Mouse (Mus musculus) kidney, postnatal 0 days (tissue): ENCODE measurements around the gene Swsap1. TPM values are rescaled to one million over a fixed set of nuclear protein-coding genes. Genes with fewer than 3 reads are reported as not detected.
A peak's percentile ranks its signal among the peaks of the same experiment; 100 is the strongest.

Source experiments
- ATAC-seq: fragments of 200-750 bp; cut with Nextera tagmentation; replicated peaks from 2 replicates; pipeline ENCODE4 v1.8.0; 2017; ENCODE audit warnings: low read depth, moderate number of reproducible peaks, moderate TSS enrichment, moderate library complexity; ENCODE audit not compliant: low FRiP score
- DNase-seq: peaks from one replicate; pipeline ENCODE4 v3.0.0-alpha.2; 2016; ENCODE audit warnings: low spot score
- H3K27ac ChIP-seq: fragments of 300-500 bp; sonication (generic); 2 replicates; pipeline ENCODE4 v1.5.1; 2014; ENCODE audit warnings: mild to moderate bottlenecking
- H3K27me3 ChIP-seq: fragments of 300-500 bp; sonication (generic); 2 replicates; pipeline ENCODE4 v1.6.1; 2014; ENCODE audit warnings: low read length, mixed read lengths; ENCODE audit not compliant: insufficient read depth
- H3K36me3 ChIP-seq: fragments of 300-500 bp; sonication (generic); 2 replicates; pipeline ENCODE4 v1.6.1; 2014; ENCODE audit warnings: low read length, mixed read lengths; ENCODE audit not compliant: insufficient read depth
- H3K4me1 ChIP-seq: fragments of 300-500 bp; sonication (generic); replicated peaks from 2 replicates; pipeline ENCODE4 v1.6.1; 2014; ENCODE audit warnings: antibody characterized with exemption, low read length, mixed read lengths; ENCODE audit not compliant: insufficient read depth
- H3K4me2 ChIP-seq: fragments of 300-500 bp; sonication (generic); 2 replicates; pipeline ENCODE4 v1.6.1; 2014; ENCODE audit warnings: mild to moderate bottlenecking, low read length, moderate library complexity, mixed read lengths
- H3K4me3 ChIP-seq: fragments of 300-500 bp; sonication (generic); replicated peaks from 2 replicates; pipeline ENCODE4 v1.5.1; 2014; ENCODE audit warnings: low read depth, low read length
- H3K9ac ChIP-seq: fragments of 300-500 bp; sonication (generic); 2 replicates; pipeline ENCODE4 v1.6.1; 2014; ENCODE audit warnings: low read depth, low read length
- H3K9me3 ChIP-seq: fragments of 300-500 bp; sonication (generic); replicated peaks from 2 replicates; pipeline ENCODE4 v1.6.1; 2016; ENCODE audit warnings: low read length, inconsistent platforms, mixed read lengths
- CTCF ChIP-seq: IDR thresholded peaks from 2 replicates; pipeline ENCODE4 v1.5.1; 2016; ENCODE audit warnings: antibody characterized with exemption, low read depth, mild to moderate bottlenecking, moderate library complexity
- WGBS: fragments of 180-500 bp; shearing (Covaris S2); extraction: QIAGEN DNeasy Blood & Tissue Kit; methylation state at CpG from one replicate; pipeline ENCODE4 v1.1.7; 2014; 5-methylcytosine and 5-hydroxymethylcytosine counted together
- polyA plus RNA-seq: library from polyadenylated mRNA; unstranded; fragments of >200 nt; fragmentation: Nextera tagmentation; extraction: Ambion mirVana; gene quantifications from 2 replicates; pipeline ENCODE4 v1.2.1, GENCODE M21; 2015

Gene Swsap1
- 7.5 and 8.1 TPM in 2 replicates for polyA plus RNA-seq

DNA sequence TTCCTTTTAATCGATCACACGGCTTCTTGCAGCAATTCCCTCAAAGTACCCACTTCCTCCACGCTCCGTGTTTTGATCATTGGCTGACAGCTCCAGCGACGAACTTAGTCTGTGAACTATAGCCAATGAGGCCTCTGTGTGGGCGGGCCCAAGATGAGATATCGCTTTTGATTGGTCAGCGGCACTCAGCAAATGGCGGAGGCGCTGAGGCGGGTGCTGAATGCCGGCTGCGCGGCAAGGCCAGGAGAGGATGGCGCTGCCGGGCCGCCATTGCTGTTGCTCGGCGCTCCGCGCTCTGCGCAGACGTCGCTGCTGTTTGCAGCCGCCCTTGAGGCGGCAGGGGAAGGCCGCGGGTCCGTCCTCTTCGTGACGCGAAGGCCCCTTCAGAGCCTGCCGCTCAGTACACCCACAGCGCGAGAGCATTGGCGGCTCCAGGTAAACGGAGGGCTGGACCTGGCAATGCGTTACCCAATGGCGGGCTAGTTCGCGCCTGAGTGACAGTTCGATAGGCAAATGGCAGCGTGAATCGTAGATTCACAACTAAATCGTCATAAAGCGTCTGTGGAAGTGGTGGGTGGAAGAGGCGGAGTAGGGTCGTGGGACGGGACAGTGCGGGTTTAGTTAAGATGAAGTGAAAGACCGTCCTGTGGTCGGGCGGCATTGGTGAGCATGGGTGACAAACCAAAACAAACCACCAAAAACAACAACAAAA, at the start of gene Swsap1:
Gene Swsap1 (plus strand): TSS at position 186 of the 712 bp plus-strand sequence.
- peaks cover 6% of the 10 kb centered on the region for H3K4me1 ChIP-seq
- under 1% methylated on average over 54 of the region's 54 CpGs for WGBS
- H3K9ac ChIP-seq, result peak within 1 kb of the TSS; percentile 67
- DNase-seq, result peak; percentile 99
- ATAC-seq, result peak; percentile 97
- H3K36me3 ChIP-seq, result no peaks in the 10 kb centered on the region
- H3K27ac ChIP-seq, result peak within 1 kb of the TSS; percentile 95
- H3K27me3 ChIP-seq, result no peaks in the 10 kb centered on the region
- no peak for TF ChIP-seq CTCF
- H3K9me3 ChIP-seq, result no peaks in the 10 kb centered on the region
- peak within 1 kb of the TSS; percentile 61 for H3K4me3 ChIP-seq
- peak within 1 kb of the TSS; percentile 70 for H3K4me2 ChIP-seq

DNA sequence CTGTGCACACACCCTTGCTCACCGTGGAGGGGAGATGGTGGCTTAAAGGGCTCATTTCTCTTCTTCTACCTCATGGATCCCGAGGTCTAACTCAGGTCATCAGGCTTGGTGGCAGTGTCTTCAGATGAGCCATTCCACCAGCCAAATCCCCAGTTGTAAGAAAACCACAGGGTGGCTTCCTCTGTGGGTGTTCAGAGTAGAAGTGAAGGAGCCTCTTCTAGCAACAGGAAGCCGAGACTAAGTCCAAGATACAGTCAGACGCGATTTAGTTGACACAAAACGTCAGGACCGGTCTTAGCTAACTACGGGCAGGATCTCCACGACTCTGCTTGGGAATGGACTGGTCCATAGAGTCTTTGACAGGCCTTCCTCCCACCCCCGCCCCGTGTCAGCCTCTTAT, 47.3 kb upstream of the Swsap1 start:
- Histone ChIP-seq H3K36me3 (no peaks in the 10 kb centered on the region), H3K4me1 (no peaks in the 10 kb centered on the region), H3K9ac (no peak overlapping the region), H3K27me3 (no peaks in the 10 kb centered on the region), H3K27ac (no peak overlapping the region), H3K9me3 (no peaks in the 10 kb centered on the region), H3K4me3 (no peak overlapping the region), H3K4me2 (no peak overlapping the region)
- DNase-seq (no peak), ATAC-seq (no peak)
- 72% methylated on average over 11 of the region's 11 CpGs for WGBS
- TF ChIP-seq CTCF, result no peak

DNA sequence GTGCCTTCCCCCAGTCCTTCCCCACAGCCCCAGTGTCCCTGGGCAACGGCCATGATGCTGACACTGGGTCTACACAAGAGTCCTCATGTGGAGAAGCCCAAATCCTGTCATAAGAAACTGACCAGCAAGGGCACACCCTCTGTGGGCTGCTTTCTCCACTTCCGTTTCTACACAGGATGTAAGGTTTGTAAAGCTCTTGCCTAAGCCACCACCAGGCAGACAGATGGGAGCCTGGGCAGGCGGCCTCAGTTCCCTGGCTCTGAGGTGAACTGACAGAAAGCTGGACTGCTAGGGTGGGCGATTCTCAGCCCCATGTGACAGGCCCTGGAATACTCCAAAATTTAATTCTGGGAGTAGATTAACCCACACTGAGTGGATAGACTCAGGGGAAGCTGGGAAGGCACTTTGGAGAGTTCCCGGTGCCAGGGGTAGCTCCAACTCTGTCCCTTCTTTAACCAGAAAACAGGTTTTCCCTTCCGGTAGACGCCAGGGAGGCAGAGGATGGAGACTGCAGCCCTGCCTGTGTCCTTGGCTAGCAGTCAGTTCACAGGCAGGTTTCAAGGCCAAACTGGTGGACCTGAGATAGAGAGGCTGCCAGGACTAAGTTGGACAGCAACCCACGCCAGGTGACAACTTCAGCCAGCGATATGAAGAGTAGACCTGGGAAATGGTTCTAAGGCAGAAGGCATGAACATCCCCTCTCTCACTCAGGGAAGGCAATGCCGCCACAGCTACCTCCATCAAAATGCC, 45.9 kb upstream of the Swsap1 start:
- TF ChIP-seq CTCF, result no peak

DNA sequence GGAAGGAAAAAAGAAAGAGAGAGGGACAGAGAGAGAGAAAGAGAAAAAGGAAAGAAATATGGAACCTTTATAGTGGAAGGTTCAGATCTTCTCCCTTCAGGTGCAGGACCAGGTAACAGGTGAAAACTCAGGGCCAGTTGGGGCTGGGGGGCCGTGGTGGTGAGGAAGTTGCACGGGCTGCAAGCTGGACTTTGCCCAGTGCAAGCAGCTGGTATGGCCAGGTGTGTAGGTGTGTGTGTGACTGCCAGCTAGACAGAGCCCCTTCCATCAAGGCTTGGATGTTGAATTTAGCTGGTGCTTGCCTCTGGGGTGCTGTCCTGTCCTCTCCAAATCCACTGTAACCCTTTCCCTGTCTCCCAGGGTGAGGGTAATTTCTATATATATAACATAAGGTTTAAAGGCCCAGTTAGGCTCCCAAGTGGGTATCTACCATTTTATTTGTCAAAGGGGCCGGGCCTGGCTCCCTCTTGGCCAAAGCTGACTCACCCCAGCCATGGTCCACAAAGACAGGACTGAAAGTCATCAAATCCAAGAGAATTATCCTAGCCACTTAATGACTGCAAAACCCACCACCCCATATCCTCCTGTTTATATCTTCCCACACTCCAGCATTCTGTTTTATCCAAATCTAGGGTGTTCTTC, 38.6 kb upstream of the Swsap1 start:
- 0 out of 2 replicates have a peak, but pooled peaks cover 5% of the 10 kb centered on the region for H3K4me1 ChIP-seq
- H3K27me3 ChIP-seq, result no peaks in the 10 kb centered on the region
- peak overlapping the region; percentile 51; the same call in 1 of the 2 replicates for H3K27ac ChIP-seq
- H3K4me3 ChIP-seq, result peak overlapping the region; percentile 54; the same call in 1 of the 2 replicates
- ATAC-seq, result no peak
- 54% methylated on average over 3 of the region's 3 CpGs for WGBS
- no peaks in the 10 kb centered on the region for H3K36me3 ChIP-seq
- no peak for TF ChIP-seq CTCF
- no peaks in the 10 kb centered on the region for H3K9me3 ChIP-seq
- no peak overlapping the region; the same call in 1 of the 2 replicates for H3K9ac ChIP-seq
- peak overlapping the region; percentile 96 for H3K4me2 ChIP-seq
- no peak for DNase-seq

More for the DNA sequence above, 45.9 kb upstream of the Swsap1 start:
- ATAC-seq, result no peak
- Histone ChIP-seq H3K9me3 (no peaks in the 10 kb centered on the region), H3K4me3 (no peak overlapping the region), H3K9ac (no peak overlapping the region), H3K27ac (no peak overlapping the region), H3K27me3 (no peaks in the 10 kb centered on the region), H3K4me2 (no peak overlapping the region), H3K4me1 (no peaks in the 10 kb centered on the region), H3K36me3 (no peaks in the 10 kb centered on the region)
- DNase-seq, result no peak
- 81% methylated on average over 10 of the region's 10 CpGs for WGBS

DNA sequence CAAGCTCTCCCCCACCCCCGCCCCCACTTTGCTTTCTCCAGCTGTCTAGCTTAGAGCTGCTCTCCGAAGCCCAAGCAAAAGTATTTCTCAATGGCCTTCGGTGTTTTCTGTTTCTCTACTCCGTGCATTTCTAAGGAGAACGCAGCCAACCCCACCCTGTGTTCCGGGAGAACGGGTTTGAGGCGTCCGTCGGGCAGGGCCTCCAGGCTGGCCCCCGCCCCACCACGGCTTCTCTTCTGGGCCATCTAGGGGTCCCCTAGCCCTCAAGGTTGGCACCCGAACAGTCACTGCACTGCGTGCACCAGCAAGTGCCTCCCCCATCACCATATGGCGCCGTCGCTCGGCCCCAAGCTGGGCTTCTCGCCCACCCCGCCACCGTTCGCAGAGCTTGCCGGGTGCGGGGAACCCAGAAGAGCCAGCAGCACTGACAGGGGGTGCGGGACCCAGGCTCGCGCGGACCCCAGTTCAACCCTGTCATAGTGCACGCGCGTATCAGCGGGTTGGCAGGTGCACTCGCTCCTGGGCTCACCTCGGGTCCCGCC, 38.0 kb upstream of the Swsap1 start:
- Histone ChIP-seq H3K4me3 (peak overlapping the region; percentile 54), H3K36me3 (no peaks in the 10 kb centered on the region), H3K27me3 (no peaks in the 10 kb centered on the region), H3K4me1 (0 out of 2 replicates have a peak, but pooled peaks cover 5% of the 10 kb centered on the region), H3K4me2 (peak overlapping the region; percentile 96), H3K9ac (peak overlapping the region; percentile 55), H3K9me3 (no peaks in the 10 kb centered on the region), H3K27ac (peak overlapping the region; percentile 51)
- TF ChIP-seq CTCF, result no peak
- no peak for DNase-seq
- under 1% methylated on average over 35 of the region's 35 CpGs for WGBS
- ATAC-seq, result no peak; the same call in none of the 2 replicates

DNA sequence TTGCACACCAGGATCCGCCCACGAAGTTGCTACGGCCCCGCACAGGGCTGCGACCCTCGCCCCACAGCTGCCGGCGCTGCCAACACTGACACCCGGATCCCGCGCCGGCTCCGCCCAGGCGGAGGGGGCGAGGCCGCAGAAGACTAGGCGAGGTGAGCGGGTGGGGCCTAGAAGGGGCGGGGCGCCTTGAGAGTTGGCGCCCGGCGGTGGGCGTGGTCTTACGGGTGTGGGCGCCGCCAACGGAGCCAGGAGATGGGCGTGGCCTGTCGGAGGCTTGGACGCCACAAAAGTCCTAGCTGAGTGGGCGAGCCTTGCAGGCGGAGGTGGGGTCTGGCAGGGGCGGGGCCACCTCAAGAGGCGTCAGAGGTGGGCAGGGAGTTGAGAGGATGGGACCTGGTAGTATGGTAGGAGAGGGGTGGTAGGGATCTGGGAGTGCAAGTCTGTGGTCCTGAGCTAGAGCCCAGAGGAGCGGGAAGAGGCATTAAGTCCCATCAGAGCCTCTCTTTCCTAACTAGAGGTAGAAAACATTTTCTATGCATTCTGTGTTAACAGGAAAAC, 37.4 kb upstream of the Swsap1 start, which contains the start of gene Rab3d:
Gene Rab3d (minus strand): TSS at position 158 of the 558 bp plus-strand sequence.
- peak; percentile 97 for DNase-seq
- H3K36me3 ChIP-seq, result no peaks in the 10 kb centered on the region
- no peaks in the 10 kb centered on the region for H3K9me3 ChIP-seq
- no peaks in the 10 kb centered on the region for H3K27me3 ChIP-seq
- H3K27ac ChIP-seq, result peak within 1 kb of the TSS; percentile 51
- H3K4me2 ChIP-seq, result peak within 1 kb of the TSS; percentile 96
- TF ChIP-seq CTCF, result 0 out of 2 replicates have a peak, but pooled peaks have one; percentile 3
- under 1% methylated on average over 36 of the region's 36 CpGs for WGBS
- peak within 1 kb of the TSS; percentile 55 for H3K9ac ChIP-seq
- peak; percentile 92 for ATAC-seq
- H3K4me3 ChIP-seq, result peak within 1 kb of the TSS; percentile 54
- 0 out of 2 replicates have a peak, but pooled peaks cover 5% of the 10 kb centered on the region for H3K4me1 ChIP-seq
